Mouse (Mus musculus) frontal cortex, postnatal 36 days (tissue): ENCODE measurements at regions not wholly inside any gene's neighbourhood (a gene's known extent, or its start where the extent isn't known, plus 50 kb on each side); places are given as distances from the start of the nearest gene placed in this dataset.

ENCODE experiments used
- DNase-seq, 2 experiments: peaks; one replicate each; pipeline ENCODE4 v3.0.0; 2022; ENCODE audit warnings: low spot score in 2 of 2

DNA sequence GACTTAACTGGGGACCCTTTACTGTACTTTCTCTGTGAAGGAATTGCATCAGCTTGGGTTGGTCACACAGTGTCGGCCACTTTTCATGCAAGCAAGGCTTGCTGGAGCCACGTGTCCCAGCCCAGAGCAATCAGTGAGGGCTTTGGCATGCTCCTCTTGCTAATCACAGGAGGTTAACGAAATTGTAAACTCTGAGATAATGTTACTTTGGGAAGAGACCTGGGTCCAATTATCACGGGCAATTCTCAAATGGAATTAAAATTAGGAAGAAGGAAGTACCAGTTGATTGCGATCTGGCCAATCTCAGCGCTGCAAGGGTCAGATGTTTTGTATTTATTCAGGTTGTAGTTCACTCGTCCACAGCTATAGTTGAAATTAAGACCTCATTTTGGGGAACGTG lies 153.2 kb downstream of the Dusp6 start:
- DNase-seq: no peak

DNA sequence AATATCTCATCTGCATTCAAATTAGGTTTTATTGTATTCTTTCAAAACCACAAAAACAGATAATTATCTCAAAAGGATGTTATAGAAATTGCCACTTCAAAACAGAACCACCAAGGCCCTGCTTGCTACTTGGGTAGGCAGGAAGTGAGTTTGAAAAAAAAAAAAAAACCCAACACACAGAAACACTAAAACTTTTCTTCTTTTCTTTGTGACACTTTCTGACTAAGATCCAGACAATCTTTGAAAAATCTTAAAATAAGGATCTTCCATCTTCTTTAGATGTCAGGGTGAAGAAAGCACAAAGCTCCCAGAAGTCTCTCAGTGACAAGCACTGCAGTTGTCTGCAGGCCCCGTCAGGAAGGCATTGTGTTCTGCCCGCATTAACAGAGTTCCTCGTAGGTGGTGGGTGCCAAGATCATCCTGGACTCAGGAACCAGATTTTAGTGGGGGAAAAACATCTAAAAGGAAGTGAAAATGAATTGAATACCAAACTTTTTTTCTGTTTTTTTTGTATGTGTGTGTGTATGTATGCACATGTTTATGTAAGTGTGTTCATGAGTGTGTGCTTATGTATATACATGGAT lies 154.0 kb downstream of the Dusp6 start:
- DNase-seq: no peak

DNA sequence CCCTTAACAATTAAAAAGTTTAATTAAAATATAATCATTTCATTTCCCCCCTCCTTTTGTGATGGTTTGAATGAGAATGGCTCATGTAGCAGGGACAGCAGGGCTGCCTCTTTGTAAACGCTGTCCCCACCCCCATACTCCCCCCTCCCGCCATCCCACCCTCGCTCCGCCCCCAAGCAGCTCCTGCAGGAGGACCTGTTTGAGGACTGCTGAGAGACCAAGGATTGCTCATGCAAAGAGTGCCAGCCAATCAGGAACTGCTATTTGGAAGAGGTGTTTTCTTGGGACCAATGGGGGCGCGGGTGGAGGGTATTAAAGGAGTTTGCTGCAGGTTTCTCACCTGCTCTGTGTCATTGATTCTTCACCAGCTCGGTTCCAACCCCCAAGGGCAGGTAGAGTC lies 154.6 kb downstream of the Dusp6 start:
- DNase-seq: no peak

DNA sequence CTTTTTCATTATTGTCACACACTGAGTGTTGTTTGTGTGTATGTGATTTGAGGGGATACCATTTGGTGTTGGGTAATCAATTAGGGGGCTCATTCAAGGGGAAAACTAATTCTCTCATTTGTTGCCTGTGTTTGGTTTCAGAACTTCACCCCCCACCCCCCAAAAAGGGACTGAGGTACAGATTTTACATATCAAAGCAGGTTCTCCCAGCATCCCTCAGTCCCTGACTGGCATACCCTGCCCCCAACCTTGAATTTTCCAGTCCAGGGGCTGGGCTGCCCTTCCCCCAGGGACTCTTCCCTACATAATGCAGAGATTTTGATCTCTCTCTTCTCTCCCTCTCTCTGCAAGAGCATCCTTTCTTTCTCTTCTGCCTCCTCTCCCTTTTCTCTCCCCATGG lies 155.5 kb downstream of the Dusp6 start:
- no peak for DNase-seq

DNA sequence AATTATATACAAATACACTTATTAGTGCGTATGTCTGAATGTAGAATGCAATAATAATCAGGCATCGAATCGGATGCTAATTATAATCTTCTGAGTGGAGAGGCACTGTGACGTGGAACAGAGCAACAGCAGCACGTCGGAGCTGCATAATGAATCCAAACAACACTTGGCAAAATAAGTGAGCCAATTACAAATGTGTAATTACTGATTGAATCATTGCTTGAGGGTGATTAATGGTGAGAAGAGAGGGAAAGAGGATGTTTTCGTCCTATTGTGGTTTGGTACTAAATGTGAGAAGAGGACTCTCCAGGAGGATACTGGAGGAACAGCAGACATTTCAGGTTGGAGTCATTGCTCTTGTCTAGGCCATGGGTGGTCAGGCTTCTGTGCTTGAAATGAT lies 156.5 kb downstream of the Dusp6 start:
- no peak for DNase-seq

DNA sequence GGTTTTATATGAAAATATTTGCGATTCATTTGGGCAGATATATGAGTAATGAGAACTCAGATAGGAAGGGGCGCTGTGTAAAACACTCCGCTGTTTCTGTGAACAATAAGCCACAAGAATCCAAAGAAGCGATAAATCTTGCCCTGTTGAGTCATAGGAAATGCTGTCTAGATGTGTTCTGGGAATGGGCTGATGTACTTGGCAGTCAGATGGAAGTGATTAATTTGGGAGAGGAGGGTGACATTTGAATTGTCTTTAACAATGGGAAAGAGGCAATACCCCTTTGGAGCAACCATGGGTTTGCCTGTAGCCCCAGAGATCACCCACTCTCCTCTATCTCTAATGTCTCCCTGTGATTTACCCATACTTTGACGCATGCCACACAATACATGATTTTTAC lies 160.4 kb downstream of the Dusp6 start:
- DNase-seq: no peak

DNA sequence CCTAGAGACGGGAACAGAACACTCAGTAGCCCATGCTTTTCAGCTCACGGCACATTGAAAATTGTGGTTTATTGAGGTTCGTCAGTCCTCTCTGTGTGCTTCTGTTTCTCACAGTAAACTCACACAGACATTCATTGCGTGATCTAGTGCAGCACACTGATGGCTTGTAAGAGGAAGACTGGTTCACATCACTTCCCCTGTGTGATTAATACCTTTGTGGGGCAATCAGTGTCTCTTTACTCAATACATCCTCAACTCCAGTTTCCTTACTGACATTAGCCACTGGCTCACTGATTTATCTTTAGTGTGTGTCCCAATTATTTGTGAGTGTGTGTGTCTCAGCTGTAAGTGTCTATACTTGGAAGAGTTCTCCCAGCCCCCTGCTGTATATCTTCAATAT lies 162.2 kb downstream of the Dusp6 start:
- DNase-seq: no peak

DNA sequence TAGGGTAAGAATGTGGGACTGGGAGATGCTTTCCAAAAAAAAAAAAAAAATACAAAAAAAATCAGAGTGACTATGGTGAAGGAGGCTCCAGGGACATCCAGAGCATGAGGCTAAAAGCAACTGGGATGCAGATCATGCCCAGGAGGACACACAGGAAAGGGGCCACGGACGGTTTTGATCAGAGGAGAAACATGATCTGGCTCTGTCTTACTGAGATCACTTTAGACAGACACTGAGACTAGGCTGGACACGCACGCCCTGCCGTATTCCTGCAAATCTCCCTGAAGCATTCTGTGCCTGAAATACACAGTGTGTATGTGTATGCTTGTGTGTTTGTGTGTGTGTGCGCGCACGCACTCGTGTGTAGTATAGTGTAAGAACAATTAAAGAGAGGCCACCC lies 167.1 kb downstream of the Dusp6 start:
- DNase-seq: no peak

DNA sequence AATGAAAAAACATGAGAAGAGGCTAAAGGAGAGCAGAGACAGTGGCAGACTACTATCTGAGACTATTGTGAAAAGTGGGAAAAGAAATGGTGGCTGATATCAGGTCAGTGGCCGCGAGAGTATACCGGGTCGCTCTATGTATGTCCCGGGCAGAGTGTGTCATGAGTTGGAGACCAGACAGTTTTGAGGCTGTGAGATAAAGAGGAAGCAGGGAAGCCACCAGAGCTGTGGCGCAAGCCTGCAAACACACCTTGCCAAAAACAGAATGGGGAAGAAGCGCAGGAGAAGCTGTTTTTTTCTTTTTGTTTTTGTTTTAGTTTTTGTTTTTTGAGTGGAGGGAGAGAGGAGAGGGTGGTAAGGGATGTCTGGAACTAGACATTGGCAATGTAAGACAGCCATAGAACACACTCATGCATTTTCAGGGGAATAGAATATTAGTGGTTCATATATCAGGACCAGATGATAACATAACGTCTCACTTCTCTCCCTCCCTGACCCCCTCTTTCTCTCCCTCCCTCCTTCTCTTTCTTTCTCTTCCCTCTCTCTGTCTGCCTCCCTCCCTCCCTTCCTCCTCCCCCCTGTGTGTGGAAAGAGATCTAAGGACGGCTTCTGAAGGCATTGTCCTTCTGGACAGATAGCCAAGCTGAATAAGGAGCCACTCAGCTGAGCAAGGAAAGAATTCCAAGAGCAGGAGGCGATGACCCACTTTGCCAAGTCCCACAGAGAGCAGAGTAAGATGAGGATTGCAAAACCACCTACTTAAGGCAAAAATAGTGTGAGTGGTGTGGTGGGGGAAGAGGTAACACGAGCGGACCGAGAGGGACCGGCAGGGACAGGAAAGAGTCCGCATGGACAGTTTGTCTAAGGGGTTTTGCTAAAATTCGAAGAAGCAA lies 167.9 kb downstream of the Dusp6 start:
- DNase-seq: peak in 1 of 2 experiments; percentile 42

DNA sequence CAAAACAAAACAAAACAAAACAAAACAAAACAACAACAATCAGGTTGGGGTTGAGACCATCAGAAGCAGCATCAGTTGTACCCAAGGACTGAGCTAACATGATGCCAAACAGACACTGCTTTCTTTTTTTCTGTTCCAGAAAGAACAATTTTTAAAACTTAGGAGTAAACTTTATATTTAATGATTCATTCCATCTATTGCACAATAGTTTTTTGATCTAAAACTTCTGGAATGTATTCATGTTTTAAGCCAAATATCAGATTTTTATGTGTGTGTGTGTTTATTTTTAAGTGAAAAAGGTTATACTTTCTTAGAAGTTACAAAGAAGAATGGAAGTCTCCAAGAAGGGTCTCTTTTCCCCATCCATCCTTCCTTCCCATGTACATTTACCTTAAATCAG lies 174.0 kb downstream of the Dusp6 start:
- no peak for DNase-seq

DNA sequence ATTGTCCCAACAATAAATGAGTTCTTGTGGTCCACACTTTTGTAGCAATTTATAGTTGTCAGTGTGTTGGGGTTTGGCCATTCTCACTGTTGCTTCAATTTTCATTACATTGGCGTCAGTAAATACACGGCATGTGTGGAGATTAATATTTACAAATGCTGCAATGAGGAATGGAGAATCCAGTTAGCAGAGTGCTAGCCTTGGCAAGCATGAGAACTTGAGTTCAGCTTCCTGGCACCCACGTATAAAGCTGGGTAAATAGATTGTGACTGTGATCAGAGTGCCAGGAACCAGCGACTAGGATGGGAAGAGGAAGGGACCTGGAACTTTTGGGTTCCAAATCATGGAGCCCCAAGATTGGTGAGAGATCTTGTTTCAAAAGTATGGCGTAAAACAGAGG lies 177.1 kb downstream of the Dusp6 start:
- DNase-seq: no peak

DNA sequence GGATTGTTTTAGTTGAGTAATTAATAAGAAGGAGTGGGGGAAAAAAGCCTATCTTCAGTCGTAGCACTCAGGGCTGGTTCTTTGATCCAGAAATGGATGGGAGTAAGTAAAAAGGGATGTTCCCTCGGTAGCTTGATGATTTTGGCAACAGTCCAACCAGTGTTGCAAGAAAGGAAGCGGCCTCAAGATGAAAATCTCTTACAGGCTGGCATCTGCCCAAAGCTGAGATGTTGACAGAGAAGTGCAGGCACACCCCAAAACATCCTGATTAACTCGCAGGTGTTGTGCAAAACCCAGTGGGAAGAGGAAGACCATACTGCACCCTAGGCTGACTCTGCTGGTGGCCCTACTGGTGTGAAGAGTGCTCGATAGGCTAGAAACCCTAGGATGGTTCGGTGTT lies 178.0 kb downstream of the Dusp6 start:
- DNase-seq: peak in 1 of 2 experiments; percentile 56

DNA sequence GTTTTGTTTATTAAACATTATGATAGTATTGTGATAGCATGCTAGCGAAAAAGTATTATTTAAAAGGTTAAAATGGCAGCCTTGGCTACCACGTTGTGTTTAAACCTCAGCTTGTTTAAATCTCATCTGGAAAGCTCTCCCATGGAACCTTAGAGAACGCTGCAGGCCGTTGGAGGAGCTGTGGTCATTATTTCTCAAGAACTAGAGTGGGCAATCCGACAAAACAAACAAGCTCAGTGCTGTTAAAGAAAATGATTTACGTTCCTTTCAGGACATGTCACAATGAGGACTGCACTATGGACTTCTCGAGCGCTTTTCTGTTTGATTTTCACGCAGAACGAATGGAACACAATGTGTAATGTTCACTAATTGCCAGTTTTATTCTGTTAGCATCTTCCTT lies 178.9 kb downstream of the Dusp6 start:
- no peak for DNase-seq

DNA sequence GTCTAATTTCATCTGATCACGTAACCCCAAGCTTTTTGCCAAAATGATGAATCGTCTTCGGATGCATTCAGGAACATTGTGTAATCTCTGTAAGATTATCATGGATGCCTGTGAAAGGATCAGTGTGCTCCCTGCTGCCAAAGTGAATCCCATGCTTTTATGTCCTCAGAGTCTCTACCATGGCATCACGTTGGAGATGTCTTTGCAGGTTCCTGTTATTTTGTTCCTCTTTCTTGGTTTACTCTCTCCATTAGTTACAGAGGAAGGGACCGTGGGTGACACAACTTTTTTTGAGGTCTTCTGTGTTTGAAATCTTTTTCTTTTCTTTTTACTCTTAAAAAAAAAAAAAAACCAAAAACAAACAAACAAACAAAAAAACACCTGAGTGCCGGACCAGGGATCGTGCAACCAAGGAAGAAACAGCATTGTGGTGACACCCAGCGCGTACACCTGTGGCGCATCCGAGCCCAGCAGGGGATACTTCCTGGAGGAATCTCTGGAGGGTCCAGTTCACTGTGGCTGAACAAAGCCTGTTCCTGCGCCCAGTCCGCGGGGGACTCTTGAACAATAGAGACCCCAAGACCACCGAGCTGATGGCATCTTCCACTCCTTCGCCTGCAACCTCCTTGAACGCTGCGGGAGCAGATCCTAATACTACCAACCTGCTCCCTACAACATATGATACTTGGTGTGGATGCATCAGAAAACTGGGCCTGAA lies 180.6 kb downstream of the Dusp6 start:
- no peak for DNase-seq

DNA sequence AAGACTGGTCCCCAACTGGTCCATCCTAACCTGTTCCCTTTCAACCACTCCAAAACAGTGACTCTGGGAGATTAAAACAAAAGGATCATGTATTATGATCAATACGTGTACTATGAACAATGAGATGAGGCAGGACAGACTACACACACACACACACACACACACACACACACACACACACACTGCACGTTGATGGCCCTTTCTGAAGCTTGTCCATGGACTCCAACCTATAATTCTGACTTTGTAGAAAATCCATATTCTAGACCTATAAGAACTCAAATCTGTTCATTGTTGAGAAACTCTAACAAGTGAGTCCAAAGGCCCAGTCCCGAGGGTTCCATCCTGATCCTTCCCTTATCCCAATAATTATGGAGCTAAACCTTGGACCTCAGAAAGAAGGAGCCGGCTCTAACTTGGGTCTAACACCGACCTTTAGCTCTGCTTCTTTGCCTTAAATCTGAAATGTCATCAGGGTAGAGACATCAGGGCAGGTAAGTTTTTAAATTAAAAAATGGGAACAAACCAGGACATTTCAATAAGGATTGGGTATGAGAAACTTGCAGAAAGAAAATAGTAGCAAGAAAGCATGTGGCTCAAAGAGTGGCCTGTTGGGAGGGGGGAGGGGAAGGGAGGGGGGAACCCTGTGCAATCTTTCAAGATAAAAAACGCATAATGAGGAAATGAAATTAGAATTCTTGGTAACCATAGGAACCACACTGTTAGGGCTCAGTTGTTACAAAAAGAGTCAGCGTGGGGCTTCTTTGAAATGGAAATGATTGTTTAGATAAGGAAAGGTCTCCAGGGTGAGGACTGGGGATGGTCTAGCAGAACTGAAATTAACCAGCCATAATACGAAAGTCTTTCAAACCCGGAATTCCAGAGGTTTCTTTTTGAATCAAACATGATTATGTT lies 187.9 kb downstream of the Dusp6 start:
- DNase-seq: no peak

DNA sequence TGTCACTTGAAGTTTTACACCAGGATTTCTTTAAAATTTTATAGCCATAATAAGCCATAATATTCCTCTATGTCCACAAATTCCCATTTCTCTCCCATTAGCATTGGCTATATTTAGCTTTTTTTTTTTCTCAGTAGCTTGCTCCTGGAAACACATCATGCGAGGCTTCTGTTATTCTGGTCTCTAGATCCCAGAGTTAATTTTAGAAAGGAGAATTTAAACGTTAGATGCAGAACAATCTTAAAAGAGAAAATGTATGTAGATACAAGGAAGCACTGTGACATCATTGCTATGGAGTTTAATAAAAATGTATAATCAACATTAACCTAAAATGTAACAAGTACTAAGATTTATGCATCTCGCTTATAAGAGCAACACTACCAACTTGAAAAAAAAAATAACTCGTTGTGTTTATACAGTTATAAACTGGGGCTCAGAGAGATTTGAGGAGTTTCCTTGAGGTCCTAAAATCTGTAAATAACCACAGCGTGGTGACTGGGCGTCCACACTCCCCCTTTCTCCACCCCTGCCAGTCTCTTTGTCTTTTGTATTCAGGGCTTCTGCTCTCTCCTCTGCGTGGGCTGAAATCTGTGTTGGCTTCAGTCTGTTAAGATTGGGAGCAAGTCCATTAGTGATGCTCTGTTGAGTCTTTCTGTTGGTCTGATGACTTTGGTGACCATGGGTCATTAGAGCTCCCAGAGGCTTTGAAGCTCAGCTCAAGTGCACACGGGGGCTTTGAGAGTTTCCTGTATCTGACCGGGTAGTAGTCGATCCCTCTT lies 188.8 kb downstream of the Dusp6 start:
- DNase-seq: peak in 1 of 2 experiments; percentile 39

DNA sequence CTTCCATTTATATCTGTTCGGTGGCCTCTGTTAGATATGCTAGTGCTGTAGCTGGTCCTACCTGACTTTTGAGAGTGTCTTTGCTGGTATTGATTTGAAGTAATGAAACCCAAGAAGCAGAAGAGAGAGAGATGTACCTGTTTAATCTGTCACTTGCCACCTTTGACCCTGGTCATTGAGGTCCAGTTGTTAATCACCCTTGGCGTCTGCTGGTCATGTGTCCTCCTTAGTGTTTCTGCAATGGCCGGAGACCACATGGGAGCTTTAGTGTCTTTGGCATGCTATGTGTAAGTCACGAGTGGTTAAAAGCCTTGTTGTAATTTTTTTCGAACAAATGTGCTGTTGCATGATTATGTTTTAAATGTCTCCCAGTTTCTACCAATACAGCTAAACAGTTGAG lies 193.1 kb downstream of the Dusp6 start:
- DNase-seq: no peak

DNA sequence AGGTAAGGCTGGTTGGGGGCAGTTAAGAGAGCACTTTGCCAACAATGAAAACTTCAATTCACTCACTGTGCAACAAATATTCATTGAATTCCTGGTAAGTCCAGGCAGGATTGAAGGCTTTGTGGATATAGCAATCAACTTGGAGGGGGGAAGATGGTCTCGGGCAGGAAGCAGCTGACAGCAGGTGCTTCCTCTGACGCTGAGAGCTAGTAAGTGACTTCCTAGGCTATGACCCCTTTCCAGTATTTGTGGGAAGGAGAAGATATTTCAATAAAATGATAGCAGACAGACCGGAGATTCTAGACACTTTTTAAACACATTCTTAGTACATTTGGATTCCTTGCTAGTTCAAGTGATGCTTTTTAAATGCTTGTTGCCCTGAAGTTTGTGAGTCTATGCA lies 195.0 kb downstream of the Dusp6 start:
- no peak for DNase-seq

DNA sequence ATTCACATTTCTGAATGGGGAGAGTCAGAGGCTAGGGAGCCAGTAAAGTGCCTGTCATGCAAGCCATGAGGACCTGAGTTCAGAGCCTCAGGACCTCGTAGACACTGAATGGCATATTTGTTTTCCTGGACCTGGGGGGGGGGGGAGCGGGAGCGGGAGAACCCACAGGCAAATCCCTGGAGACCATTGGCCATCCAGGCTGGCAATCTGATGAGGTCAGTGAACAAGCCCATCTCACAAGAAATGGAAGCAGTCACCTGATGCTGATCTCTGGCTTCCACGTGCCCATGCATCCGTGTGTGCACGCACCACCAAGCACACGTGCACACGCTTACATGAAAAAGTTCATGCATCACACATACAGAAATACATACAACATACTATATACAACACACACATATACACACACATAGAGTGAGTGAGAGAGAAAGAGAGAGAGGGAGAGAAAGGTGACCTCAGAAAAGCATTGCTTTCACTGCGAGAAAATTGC lies 196.2 kb downstream of the Dusp6 start:
- no peak for DNase-seq

DNA sequence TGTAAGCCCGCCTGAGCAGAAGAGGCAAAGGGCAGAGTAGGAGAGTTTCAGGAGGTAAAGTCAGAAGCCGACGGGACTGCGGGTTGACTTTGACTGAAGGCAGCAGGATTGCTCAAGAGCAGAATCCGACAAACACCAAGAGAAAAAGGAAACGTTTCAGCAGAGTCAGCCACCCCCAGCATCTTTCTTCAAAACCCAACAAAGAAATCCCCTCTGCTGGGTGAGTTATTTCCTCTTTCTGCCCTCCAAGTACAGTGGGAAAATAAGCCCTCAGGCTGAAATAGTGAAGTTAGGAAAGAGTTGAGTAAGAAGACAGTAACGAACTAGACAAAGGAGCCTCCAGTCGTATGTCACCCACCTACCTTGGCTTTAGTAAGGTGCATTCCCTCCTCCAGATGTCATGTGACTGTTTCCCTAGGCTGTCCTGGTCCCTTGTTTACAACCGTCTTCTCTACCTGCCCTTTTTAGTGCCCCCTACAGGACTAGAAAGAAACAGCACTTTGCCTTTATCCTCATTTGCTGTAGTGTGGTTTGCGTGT lies 196.9 kb downstream of the Dusp6 start:
- DNase-seq: no peak
